Mouse (Mus musculus): ENCODE measurements around the gene Pcgf2. TPM values are rescaled to one million over a fixed set of nuclear protein-coding genes. Genes with fewer than 3 reads are reported as not detected.

Gene Pcgf2
- polyA plus RNA-seq, 1 experiment = 65.9 TPM

DNA sequence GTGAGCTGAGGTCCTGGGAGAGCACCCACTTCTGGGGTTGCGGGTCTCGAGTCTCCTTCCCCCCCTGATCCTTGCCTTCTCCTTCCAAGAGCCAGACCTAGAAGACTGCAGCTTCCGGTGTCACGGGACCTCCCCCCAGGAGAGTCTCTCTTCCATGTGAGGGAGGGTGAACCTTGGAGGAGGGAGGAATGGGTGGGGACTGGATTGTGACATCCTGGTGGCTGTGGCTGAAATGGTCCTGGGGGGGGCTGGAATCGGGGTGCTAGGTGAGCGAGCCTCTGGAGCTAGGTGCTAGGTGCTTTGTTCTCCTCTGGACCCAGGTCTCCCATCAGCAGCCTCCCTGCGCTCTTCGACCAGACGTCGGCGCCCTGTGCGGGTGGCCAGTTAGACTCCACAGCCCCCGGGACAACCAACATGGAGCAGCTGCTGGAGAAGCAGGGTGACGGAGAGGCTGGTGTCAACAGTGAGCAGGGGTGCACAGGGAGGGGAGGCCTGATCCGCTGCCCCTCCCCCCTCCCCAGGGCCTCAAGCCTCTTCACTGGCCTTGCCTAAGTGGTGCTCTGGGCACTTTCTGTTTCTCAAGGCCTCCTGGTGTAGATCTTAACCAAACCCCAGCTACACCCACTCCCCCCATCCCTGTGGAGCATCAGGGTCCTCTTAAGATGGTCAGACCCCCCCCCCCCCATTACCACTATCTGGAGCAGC is 24.1 kb downstream of the Pcgf2 start:
- WGBS = 74% methylated on average over 15 of the region's 15 CpGs
- TF ChIP-seq POLR2A (IDR thresholded peaks at IDR 0.05; ENCODE audit: borderline replicate concordance, extremely low read depth, low read depth, low read length) = no peak; the same call in 1 of the 2 replicates
- no peak for TF ChIP-seq CTCF (IDR thresholded peaks at IDR 0.05; ENCODE audit: insufficient read depth, low read length)

DNA sequence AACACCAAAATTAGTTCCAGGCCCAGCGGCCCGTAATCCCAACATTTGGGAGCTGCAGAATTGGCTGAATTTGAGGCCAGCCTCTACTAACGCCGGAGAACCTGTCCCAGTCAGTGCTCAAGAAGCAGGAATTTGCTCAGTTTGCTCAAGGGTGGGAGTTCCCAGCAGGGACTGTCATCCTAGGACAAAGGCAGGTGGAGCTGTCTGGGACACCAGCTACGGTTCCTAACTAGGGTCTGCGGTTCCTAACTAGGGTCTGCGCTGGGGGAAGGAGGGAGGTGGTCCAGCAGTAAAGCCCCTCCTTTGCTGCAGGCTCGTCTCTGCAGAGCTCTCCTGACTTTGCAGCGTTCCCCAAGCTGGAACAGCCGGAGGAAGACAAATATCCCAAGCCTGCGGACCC is 27.1 kb downstream of the Pcgf2 start:
- 86% methylated on average over 11 of the region's 11 CpGs for WGBS
- no peak for DNase-seq

More for the DNA sequence above, 24.1 kb downstream of the Pcgf2 start:
- peaks cover 4% of the 10 kb centered on the region; the same call in 1 of the 2 replicates for H3K4me1 ChIP-seq (ENCODE audit: control insufficient read depth, insufficient read depth, low read length)
- no peak for DNase-seq
- no peak overlapping the region for H3K4me3 ChIP-seq (replicated peaks; ENCODE audit: extremely low read depth, low read depth, low read length)

DNA sequence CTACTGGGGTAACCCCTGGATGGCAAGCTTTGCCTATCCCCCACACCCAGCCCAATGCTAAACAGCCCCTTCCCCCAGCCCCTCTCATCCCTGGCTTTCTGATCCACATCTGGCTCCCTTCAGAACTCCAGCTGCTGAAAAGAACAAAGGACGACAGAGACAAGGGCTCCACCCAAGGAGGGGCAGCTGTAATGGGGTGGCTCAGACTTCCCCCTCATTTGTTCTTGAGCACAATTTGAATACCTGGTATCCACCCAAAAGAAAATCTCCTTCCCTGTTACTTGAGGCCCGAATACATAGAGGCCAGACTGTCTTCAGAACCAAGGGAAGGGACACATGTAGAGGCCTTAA is 29.1 kb downstream of the Pcgf2 start:
- no peak overlapping the region for H3K4me3 ChIP-seq (replicated peaks; ENCODE audit: extremely low read depth, low read depth, low read length)
- DNase-seq = no peak
- TF ChIP-seq CTCF (IDR thresholded peaks at IDR 0.05; ENCODE audit: insufficient read depth, low read length) = no peak
- TF ChIP-seq POLR2A (IDR thresholded peaks at IDR 0.05; ENCODE audit: borderline replicate concordance, extremely low read depth, low read depth, low read length) = no peak
- 56% methylated on average over 2 of the region's 2 CpGs for WGBS
- H3K4me1 ChIP-seq (ENCODE audit: control insufficient read depth, insufficient read depth, low read length) = peaks cover 7% of the 10 kb centered on the region

More for the DNA sequence above, 27.1 kb downstream of the Pcgf2 start:
- Histone ChIP-seq H3K4me1 (ENCODE audit: control insufficient read depth, insufficient read depth, low read length) (peaks cover 7% of the 10 kb centered on the region), H3K4me3 (replicated peaks; ENCODE audit: extremely low read depth, low read depth, low read length) (no peak overlapping the region)
- TF ChIP-seq POLR2A (IDR thresholded peaks at IDR 0.05; ENCODE audit: borderline replicate concordance, extremely low read depth, low read depth, low read length) (no peak), CTCF (IDR thresholded peaks at IDR 0.05; ENCODE audit: insufficient read depth, low read length) (no peak)

DNA sequence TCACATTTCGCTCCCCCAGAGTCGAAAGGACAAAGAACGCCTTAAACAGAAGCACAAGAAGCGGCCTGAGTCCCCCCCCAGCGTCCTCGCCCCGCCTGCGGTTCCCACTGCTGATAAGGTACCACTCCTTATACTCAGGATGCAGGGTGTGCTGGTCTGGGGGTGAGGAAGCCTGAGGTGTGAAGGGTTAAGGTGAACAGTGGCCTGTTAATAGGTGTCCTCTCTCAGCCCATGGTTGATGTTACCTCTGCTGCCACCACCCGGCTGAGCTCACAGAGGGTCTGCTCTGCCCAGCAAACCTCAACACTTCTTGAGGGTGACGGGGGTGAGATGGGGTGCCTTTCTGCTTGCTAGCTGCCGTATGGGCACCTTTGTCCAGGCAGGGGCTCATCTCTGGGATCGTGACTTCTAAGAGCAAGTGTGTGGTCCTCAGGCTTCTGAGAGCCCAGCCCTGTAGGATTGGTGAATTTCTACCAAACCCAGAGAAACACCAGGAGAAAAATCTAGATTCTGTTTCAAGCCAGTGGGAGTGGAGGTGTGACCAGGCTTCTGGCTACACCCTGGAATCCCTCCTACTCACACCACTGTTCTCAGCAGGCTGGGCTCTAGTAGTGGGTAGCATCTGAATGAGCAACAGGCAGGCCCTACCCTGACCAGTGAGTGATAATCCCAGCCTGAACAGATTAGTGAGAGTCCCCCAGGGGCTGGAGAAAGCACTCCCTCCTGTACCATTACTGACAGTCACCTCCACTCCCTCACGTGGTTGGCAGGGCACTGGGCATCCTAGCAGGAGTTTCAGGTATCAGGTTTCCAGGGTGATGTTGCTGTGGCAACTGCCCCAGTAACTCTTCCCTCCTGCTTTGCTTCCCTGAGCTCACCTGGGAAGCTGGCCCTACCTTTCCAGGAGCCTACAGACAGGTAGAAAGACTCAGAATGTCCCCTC is 29.8 kb downstream of the Pcgf2 start:
- DNase-seq = no peak
- no peak for TF ChIP-seq CTCF (IDR thresholded peaks at IDR 0.05; ENCODE audit: insufficient read depth, low read length)
- no peak for TF ChIP-seq POLR2A (IDR thresholded peaks at IDR 0.05; ENCODE audit: borderline replicate concordance, extremely low read depth, low read depth, low read length)
- no peak overlapping the region for H3K4me3 ChIP-seq (replicated peaks; ENCODE audit: extremely low read depth, low read depth, low read length)
- 62% methylated on average over 13 of the region's 13 CpGs for WGBS
- H3K4me1 ChIP-seq (ENCODE audit: control insufficient read depth, insufficient read depth, low read length) = peaks cover 7% of the 10 kb centered on the region

DNA sequence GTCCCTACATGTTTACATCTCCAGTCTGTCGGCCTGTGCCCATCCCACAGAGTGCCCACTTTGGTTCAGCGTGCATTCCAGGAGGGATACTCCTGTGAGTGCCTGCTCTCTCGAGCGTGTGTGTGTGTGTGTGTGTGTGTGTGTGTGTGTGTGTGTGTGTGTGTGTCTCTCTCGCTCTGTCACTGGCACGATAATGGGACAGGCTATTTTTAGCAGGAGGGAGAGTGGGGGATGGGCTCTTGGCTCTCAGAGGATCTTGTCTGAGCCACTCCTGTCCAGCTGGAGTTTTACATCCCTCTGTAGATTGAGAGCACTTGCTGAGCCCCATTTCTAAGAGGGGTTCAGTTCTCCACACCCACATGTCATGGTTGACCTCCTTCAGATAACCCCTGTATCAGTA is 30.5 kb downstream of the Pcgf2 start:
- H3K4me1 ChIP-seq (ENCODE audit: control insufficient read depth, insufficient read depth, low read length) = peaks cover 9% of the 10 kb centered on the region
- no peak for DNase-seq
- 19% methylated on average over 6 of the region's 6 CpGs for WGBS
- no peak overlapping the region for H3K4me3 ChIP-seq (replicated peaks; ENCODE audit: extremely low read depth, low read depth, low read length)
- TF ChIP-seq CTCF (IDR thresholded peaks at IDR 0.05; ENCODE audit: insufficient read depth, low read length) = no peak
- TF ChIP-seq POLR2A (IDR thresholded peaks at IDR 0.05; ENCODE audit: borderline replicate concordance, extremely low read depth, low read depth, low read length) = no peak

DNA sequence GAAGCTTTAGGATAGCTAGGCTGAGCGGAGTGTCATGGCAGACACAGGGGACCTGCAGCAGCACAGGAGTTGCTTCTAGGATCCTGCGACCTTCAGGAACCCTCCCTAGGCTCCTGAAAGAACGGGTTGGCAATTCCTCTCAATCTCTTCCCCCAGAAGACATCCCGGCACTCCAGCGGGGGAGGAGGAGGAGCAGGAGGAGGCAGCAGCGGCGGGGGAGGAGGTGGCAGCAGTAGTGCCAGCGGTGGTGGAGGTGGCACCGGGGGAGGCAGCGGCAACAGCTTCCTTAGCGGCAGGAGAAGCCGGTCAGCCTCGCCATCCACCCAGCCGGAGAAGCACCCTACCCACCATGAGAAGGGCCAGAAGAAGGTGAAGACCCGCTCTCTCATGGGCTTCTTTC is 31.0 kb downstream of the Pcgf2 start:
- 56% methylated on average over 15 of the region's 15 CpGs for WGBS
- H3K4me3 ChIP-seq (replicated peaks; ENCODE audit: extremely low read depth, low read depth, low read length) = no peak overlapping the region
- DNase-seq = no peak
- peaks cover 11% of the 10 kb centered on the region for H3K4me1 ChIP-seq (ENCODE audit: control insufficient read depth, insufficient read depth, low read length)
- TF ChIP-seq POLR2A (IDR thresholded peaks at IDR 0.05; ENCODE audit: borderline replicate concordance, extremely low read depth, low read depth, low read length) = no peak
- no peak for TF ChIP-seq CTCF (IDR thresholded peaks at IDR 0.05; ENCODE audit: insufficient read depth, low read length)

DNA sequence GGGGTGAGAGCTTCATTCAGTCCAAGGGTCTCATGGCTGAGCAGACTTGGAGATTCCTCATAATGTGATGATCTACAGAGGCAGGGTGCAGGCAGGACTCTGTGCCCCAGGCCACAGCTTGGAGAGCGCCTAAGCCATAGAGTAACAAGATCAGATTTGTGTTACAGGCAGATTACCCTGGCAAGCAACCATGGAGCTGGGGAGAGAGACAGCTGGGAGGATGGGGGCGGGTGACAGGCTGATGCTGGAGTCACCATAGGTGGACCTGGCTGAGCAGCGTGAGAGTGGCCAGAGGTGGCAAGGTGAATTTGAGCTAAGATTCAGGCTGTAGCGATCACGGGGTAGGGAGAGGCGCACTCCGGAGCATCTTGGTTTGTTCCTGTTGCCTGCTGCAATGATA is 32.1 kb downstream of the Pcgf2 start:
- Histone ChIP-seq H3K4me3 (replicated peaks; ENCODE audit: extremely low read depth, low read depth, low read length) (no peak overlapping the region), H3K4me1 (ENCODE audit: control insufficient read depth, insufficient read depth, low read length) (peaks cover 11% of the 10 kb centered on the region)
- WGBS = 92% methylated on average over 7 of the region's 7 CpGs
- DNase-seq = no peak
- TF ChIP-seq POLR2A (IDR thresholded peaks at IDR 0.05; ENCODE audit: borderline replicate concordance, extremely low read depth, low read depth, low read length) (no peak), CTCF (IDR thresholded peaks at IDR 0.05; ENCODE audit: insufficient read depth, low read length) (no peak)

DNA sequence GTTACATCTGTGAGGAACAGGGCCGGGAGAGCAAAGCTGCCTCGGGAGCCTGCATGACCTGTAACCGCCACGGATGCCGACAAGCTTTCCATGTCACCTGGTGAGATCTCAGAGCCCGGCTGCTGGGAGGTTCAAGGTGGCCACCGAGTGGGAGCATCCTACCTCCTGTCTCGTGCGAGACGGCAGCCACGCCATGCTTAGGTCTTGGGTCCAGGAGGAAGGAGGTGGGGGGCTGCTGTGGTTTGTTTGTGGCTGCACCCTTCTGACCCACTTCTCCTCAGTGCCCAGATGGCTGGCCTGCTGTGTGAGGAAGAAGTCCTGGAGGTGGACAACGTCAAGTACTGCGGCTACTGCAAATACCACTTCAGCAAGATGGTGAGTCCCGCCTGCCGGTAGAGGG is 33.5 kb downstream of the Pcgf2 start:
- no peak for TF ChIP-seq CTCF (IDR thresholded peaks at IDR 0.05; ENCODE audit: insufficient read depth, low read length)
- TF ChIP-seq POLR2A (IDR thresholded peaks at IDR 0.05; ENCODE audit: borderline replicate concordance, extremely low read depth, low read depth, low read length) = no peak
- Histone ChIP-seq H3K4me3 (replicated peaks; ENCODE audit: extremely low read depth, low read depth, low read length) (no peak overlapping the region), H3K4me1 (ENCODE audit: control insufficient read depth, insufficient read depth, low read length) (peaks cover 17% of the 10 kb centered on the region)
- no peak for DNase-seq
- 80% methylated on average over 15 of the region's 15 CpGs for WGBS

DNA sequence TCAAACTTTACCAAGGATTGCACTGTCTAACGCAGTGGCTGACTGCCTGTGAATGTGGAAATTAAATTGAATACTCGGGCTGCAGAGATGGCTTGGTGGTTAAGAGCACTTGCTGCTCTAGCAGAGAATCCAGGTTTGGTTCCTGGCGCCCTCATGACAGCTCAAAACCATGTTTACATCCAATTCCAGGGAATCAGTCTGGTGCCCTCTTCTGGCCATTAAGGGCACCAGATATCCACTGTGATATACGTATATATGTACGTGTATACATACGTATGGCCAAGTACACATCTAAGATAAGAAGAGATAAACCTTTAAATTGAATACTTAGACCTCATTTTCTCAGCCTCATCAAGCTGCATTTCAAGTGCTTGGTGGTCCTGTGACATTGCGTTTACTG is 34.1 kb downstream of the Pcgf2 start:
- peaks cover 17% of the 10 kb centered on the region for H3K4me1 ChIP-seq (ENCODE audit: control insufficient read depth, insufficient read depth, low read length)
- no peak overlapping the region for H3K4me3 ChIP-seq (replicated peaks; ENCODE audit: extremely low read depth, low read depth, low read length)
- TF ChIP-seq POLR2A (IDR thresholded peaks at IDR 0.05; ENCODE audit: borderline replicate concordance, extremely low read depth, low read depth, low read length) (no peak), CTCF (IDR thresholded peaks at IDR 0.05; ENCODE audit: insufficient read depth, low read length) (no peak)
- DNase-seq = no peak
- 90% methylated on average over 7 of the region's 7 CpGs for WGBS
